Mouse (Mus musculus): ENCODE measurements around the gene Sh3pxd2a.

- no peak for TF ChIP-seq POLR2A (IDR thresholded peaks at IDR 0.05; ENCODE audit: low read depth, low read length)
- no peak for TF ChIP-seq CTCF (conservative IDR thresholded peaks at IDR 0.05; ENCODE audit: insufficient read depth, insufficient read length, low read depth, low read length)
Measured at GRCm38 (mm10) chr19:47286886-47287450, 177.2 kb downstream of the Sh3pxd2a start.
